Mouse (Mus musculus) small intestine, adult 2 months (tissue): Measurements from ENCODE around the gene Ssr2. TPM values are rescaled to one million over a fixed set of nuclear protein-coding genes. Genes with fewer than 3 reads are reported as not detected.

ENCODE experiments used
- H3K27ac ChIP-seq: fragments of 200-500 bp; 2 replicates; pipeline ENCODE4 v1.5.1; 2012; ENCODE audit warnings: low read depth, low read length, control low read depth, inconsistent platforms; ENCODE audit not compliant: insufficient read depth
- H3K27me3 ChIP-seq: fragments of 200-500 bp; 2 replicates; pipeline ENCODE4 v1.6.1; 2012; ENCODE audit warnings: mild to moderate bottlenecking, moderate library complexity, low read length, inconsistent platforms; ENCODE audit not compliant: control insufficient read depth, insufficient read depth
- H3K36me3 ChIP-seq: fragments of 200-500 bp; 2 replicates; pipeline ENCODE4 v1.6.1; 2012; ENCODE audit warnings: mild to moderate bottlenecking, low read length, control low read depth, inconsistent platforms; ENCODE audit not compliant: control insufficient read depth, insufficient read depth
- H3K4me1 ChIP-seq: fragments of 200-500 bp; 2 replicates; pipeline ENCODE4 v1.6.1; 2012; ENCODE audit warnings: low read length, inconsistent platforms, mixed read lengths; ENCODE audit not compliant: control insufficient read depth, insufficient read depth, insufficient read length
- H3K4me3 ChIP-seq: fragments of 200-500 bp; 2 replicates; pipeline ENCODE4 v1.5.1; 2012; ENCODE audit warnings: low read depth, mild to moderate bottlenecking, control low read depth, inconsistent platforms, low read length, moderate library complexity
- CTCF ChIP-seq: fragments of 200-500 bp; IDR thresholded peaks from 2 replicates; pipeline ENCODE4 v1.5.1; 2012; ENCODE audit warnings: low read depth, mild to moderate bottlenecking, control low read depth, inconsistent platforms, low read length, moderate library complexity, mixed read lengths; ENCODE audit not compliant: insufficient replicate concordance, insufficient read length; ENCODE audit errors: extremely low read depth
- POLR2A ChIP-seq: fragments of 200-500 bp; IDR thresholded peaks from 2 replicates; pipeline ENCODE4 v1.6.1; 2012; ENCODE audit warnings: low read depth, mild to moderate bottlenecking, control low read depth, inconsistent platforms, low read length, moderate library complexity
- WGBS: fragments of 180-500 bp; shearing (Covaris S2); methylation state at CpG from one replicate; pipeline ENCODE4 v1.1.7; 2018; 5-methylcytosine and 5-hydroxymethylcytosine counted together
- polyA plus RNA-seq: library from polyadenylated mRNA; depleted of rRNA; stranded (reverse); fragments of >200 nt; gene quantifications from 2 replicates; pipeline ENCODE4 v1.2.3, GENCODE M21; 2012

Ssr2 gene
- polyA plus RNA-seq, 1 experiment = 182 TPM

DNA sequence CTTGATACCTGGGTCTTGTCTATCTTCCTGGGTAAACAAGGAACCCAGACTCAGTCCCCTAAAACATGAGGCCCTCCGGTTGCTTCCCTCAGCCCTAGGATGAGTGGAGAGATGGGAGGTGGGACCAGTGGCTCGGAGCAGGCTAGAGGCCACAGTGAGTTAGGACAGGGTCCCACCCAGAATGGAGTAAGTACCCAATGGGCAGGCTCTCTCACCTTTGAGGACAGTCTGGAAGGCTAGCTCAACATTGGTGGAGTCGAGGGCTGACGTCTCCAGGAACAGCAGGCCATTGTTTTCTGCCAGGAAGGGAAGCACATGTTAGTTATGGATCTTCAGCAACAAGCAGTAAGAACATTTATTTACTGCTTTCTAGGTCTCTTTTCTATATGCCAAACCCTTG lies 33.2 kb upstream of the Ssr2 start:
- Histone ChIP-seq H3K36me3 (peaks cover 13% of the 10 kb centered on the region), H3K27ac (no peak overlapping the region), H3K4me1 (peaks cover 14% of the 10 kb centered on the region), H3K27me3 (no peaks in the 10 kb centered on the region), H3K4me3 (no peak overlapping the region)
- TF ChIP-seq CTCF (no peak), POLR2A (no peak)
- WGBS = 67% methylated on average over 4 of the region's 4 CpGs

- H3K4me3 ChIP-seq = no peak overlapping the region
- peaks cover 14% of the 10 kb centered on the region for H3K4me1 ChIP-seq
- 90% methylated on average over 8 of the region's 8 CpGs for WGBS
- H3K27me3 ChIP-seq = no peaks in the 10 kb centered on the region
- no peak for TF ChIP-seq POLR2A
- no peak for TF ChIP-seq CTCF
- H3K27ac ChIP-seq = no peak overlapping the region
- H3K36me3 ChIP-seq = peaks cover 13% of the 10 kb centered on the region
These were observed 32.5 kb upstream of the Ssr2 start for GRCm38 (mm10) chr3:88543174-88543573.

- Histone ChIP-seq H3K27ac (no peak overlapping the region), H3K4me1 (peaks cover 19% of the 10 kb centered on the region), H3K4me3 (no peak overlapping the region), H3K36me3 (peaks cover 13% of the 10 kb centered on the region), H3K27me3 (no peaks in the 10 kb centered on the region)
- WGBS = 68% methylated on average over 5 of the region's 5 CpGs
- TF ChIP-seq CTCF (no peak), POLR2A (no peak)
These were observed 31.8 kb upstream of the Ssr2 start for GRCm38 (mm10) chr3:88543651-88544410.

GRCm38 (mm10) chr3:88544514-88544913 lies 31.2 kb upstream of the Ssr2 start:
- Histone ChIP-seq H3K27ac (no peak overlapping the region), H3K4me1 (peaks cover 19% of the 10 kb centered on the region), H3K36me3 (peaks cover 13% of the 10 kb centered on the region), H3K27me3 (no peaks in the 10 kb centered on the region), H3K4me3 (no peak overlapping the region)
- 67% methylated on average over 5 of the region's 5 CpGs for WGBS
- TF ChIP-seq POLR2A (no peak), CTCF (peak; percentile 31; the same call in 1 of the 2 replicates)

- no peaks in the 10 kb centered on the region for H3K27me3 ChIP-seq
- peaks cover 19% of the 10 kb centered on the region for H3K4me1 ChIP-seq
- WGBS = 78% methylated on average over 20 of the region's 20 CpGs
- peaks cover 13% of the 10 kb centered on the region for H3K36me3 ChIP-seq
- no peak overlapping the region for H3K4me3 ChIP-seq
- no peak overlapping the region for H3K27ac ChIP-seq
- no peak for TF ChIP-seq CTCF
- TF ChIP-seq POLR2A = no peak
These were observed 30.6 kb upstream of the Ssr2 start for GRCm38 (mm10) chr3:88544955-88545591.

DNA sequence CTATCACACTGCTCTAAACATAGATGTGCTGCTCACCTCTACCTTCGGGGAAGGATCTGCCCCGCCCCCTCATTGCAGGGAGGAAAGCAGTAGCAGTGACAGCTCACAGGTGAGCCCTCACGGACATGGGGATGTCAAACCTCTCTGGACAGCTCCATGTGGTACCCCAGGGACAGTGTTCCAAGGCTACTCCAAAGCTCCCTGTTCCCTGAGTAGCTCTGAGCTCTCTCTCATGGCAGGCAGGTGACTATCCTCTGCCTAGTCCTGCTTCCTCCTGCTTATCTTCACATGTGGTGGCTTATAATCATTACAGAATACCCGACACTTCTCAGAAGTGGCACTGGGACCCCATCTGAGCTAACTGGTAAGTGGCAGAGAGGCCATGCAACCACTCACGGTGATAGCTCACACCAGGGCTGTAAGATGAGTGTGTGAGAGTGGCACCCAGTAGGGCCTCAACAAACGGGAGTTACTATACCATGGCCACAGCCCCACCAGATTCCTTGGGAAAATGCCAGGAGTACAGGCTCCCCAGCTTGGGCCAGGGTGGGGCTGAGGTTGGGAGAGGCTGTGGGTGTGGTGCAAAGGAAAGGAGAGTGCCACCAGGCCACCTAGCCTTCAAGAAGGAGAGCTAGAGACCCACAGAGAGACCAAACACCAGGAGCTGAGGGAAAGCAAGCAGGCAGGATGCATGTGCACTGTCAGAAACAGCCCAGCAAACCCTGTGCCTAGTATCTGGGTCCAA lies 28.8 kb upstream of the Ssr2 start:
- peaks cover 9% of the 10 kb centered on the region for H3K36me3 ChIP-seq
- H3K4me3 ChIP-seq = peak overlapping the region; percentile 56
- H3K27me3 ChIP-seq = no peaks in the 10 kb centered on the region
- 28% methylated on average over 6 of the region's 6 CpGs for WGBS
- H3K27ac ChIP-seq = peak overlapping the region; percentile 64
- TF ChIP-seq CTCF (no peak), POLR2A (no peak)
- H3K4me1 ChIP-seq = peaks cover 27% of the 10 kb centered on the region
